In the genomic region with DNA sequence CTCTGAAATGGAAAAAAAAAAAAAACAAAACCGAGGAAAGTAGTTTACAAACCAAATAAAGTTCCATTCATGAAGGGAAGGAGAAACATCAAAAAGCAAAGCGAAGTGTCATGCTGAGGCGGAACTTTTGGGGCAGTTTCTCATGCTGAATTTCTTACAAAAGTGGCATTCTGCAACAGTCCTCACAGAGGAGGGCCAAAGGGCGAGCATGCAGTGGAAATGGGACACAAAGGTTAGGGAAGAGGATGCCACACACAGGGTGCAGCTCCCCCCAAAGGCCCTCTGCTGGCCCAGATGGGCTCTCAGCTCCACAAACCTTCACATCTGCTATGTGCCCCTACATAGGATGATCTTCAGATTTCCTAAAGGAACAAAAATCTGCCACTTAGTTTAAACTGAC, we compare ENCODE assay signal across 28 mouse cellular contexts. TPM values are rescaled to one million over a fixed set of nuclear protein-coding genes. Genes with fewer than 3 reads are reported as not detected.
A peak's percentile ranks its signal among the peaks of the same experiment; 100 is the strongest.
DNase-seq lines count a peak whose midpoint lies in the region; ATAC-seq and TF ChIP-seq lines count a peak whose summit lies in the region.
"Had no signal": no experiment of that assay in that cellular context is flagged by ENCODE, and none has a peak within 500 bp of the region (broad histone marks: within the 10 kb centered on the region; RNA-seq: fewer than 3 reads in every experiment).

No protein-coding gene starts in this region.

- no peaks in the 10 kb centered on the region for H3K36me3 ChIP-seq in kidney, adult 2 months (ENCODE audit: control insufficient read depth, insufficient read depth, low read length)
- peaks cover 17% of the 10 kb centered on the region for H3K36me3 ChIP-seq in kidney, embryonic 15.5 days

- H3K27ac ChIP-seq in kidney, adult 2 months (ENCODE audit: insufficient read depth, low read depth, low read length), result no peak overlapping the region
- no peak overlapping the region for H3K27ac ChIP-seq in kidney, embryonic 15.5 days
- H3K27ac ChIP-seq in brown adipose tissue, adult 24 weeks (replicated peaks; ENCODE audit: low read depth, low read length), result peak overlapping the region; percentile 99
- H3K27ac ChIP-seq: embryonic facial prominence, embryonic 10.5 days; embryonic facial prominence, embryonic 13.5 days; forebrain, embryonic 12.5 days; forebrain, embryonic 15.5 days; heart, embryonic 15.5 days; hindbrain, embryonic 10.5 days; hindbrain, embryonic 13.5 days had no signal

- H3K9me3 ChIP-seq in kidney, embryonic 15.5 days (replicated peaks), result no peaks in the 10 kb centered on the region
- H3K9me3 ChIP-seq: embryonic facial prominence, embryonic 10.5 days; embryonic facial prominence, embryonic 13.5 days; forebrain, embryonic 12.5 days; forebrain, embryonic 15.5 days; heart, embryonic 12.5 days; heart, embryonic 15.5 days; hindbrain, embryonic 10.5 days; hindbrain, embryonic 13.5 days had no signal

- H3K27me3 ChIP-seq in kidney, adult 2 months (replicated peaks; ENCODE audit: control insufficient read depth, insufficient read depth, low read length), result no peaks in the 10 kb centered on the region
- H3K27me3 ChIP-seq in kidney, embryonic 15.5 days, result no peaks in the 10 kb centered on the region
- H3K27me3 ChIP-seq: embryonic facial prominence, embryonic 13.5 days; forebrain, embryonic 12.5 days; forebrain, embryonic 15.5 days; heart, embryonic 12.5 days; heart, embryonic 15.5 days had no signal

- no peak overlapping the region for H3K4me3 ChIP-seq in kidney, adult 2 months (ENCODE audit: insufficient read depth, low read depth, low read length)
- H3K4me3 ChIP-seq in kidney, embryonic 15.5 days (replicated peaks), result no peak overlapping the region
- 0 out of 2 replicates have a peak overlapping the region, but pooled peaks have one; percentile 4 for H3K4me3 ChIP-seq in brown adipose tissue, adult 24 weeks (ENCODE audit: insufficient read depth, low read depth, low read length)
- H3K4me3 ChIP-seq: embryonic facial prominence, embryonic 10.5 days; embryonic facial prominence, embryonic 13.5 days; erythroblast, embryonic 14.5 days; forebrain, embryonic 12.5 days; forebrain, embryonic 15.5 days; heart, embryonic 12.5 days; heart, embryonic 15.5 days; hindbrain, embryonic 10.5 days; hindbrain, embryonic 13.5 days had no signal

- ATAC-seq in kidney, embryonic 15.5 days (replicated peaks; ENCODE audit: low FRiP score), result no peak
- ATAC-seq: activated CD4-positive, CD25-positive, alpha-beta regulatory T cell, adult 4 months; forebrain, embryonic 15.5 days; hindbrain, embryonic 16.5 days had no signal

- DNase-seq in kidney, adult 2 months, result peak; percentile 50
- DNase-seq in kidney, postnatal 36 days, result peak; percentile 34 to 45
- DNase-seq in kidney, postnatal 4 days, result no peak
- DNase-seq in adipocyte (ENCODE audit: low spot score), result peak; percentile 70
- DNase-seq: adrenal gland, postnatal 36 days; cerebellum, adult 11-12 months; cerebellum, adult 8-10 months; cerebellum, postnatal 10 days; cerebellum, postnatal 36 days; embryo, embryonic 11 days; gastrocnemius, postnatal 25 days; heart, adult 18-20 months; heart, postnatal 10 days; heart, postnatal 36 days had no signal

- no peak for TF ChIP-seq CTCF in kidney, adult 2 months (conservative IDR thresholded peaks at IDR 0.05; ENCODE audit: insufficient read depth, insufficient read length, low read depth, low read length)

- no peak overlapping the region for H3K4me2 ChIP-seq in kidney, embryonic 15.5 days
- H3K4me2 ChIP-seq: embryonic facial prominence, embryonic 13.5 days; forebrain, embryonic 12.5 days; forebrain, embryonic 15.5 days; heart, embryonic 12.5 days; heart, embryonic 15.5 days; hindbrain, embryonic 13.5 days had no signal

- no peak for TF ChIP-seq POLR2A in kidney, adult 2 months (IDR thresholded peaks at IDR 0.05; ENCODE audit: low read depth, low read length)

- H3K4me1 ChIP-seq in kidney, adult 2 months (ENCODE audit: control insufficient read depth, insufficient read depth, low read length), result 0 out of 2 replicates have a peak, but pooled peaks cover 4% of the 10 kb centered on the region
- H3K4me1 ChIP-seq in kidney, embryonic 15.5 days, result peaks cover 7% of the 10 kb centered on the region
- H3K4me1 ChIP-seq in brown adipose tissue, adult 24 weeks (ENCODE audit: control insufficient read depth, insufficient read depth, insufficient read length, low read length), result peaks cover 24% of the 10 kb centered on the region

- 76% methylated on average over 4 of the region's 4 CpGs for WGBS in kidney, adult 2 months
- WGBS in kidney, embryonic 15.5 days, result 76% methylated on average over 4 of the region's 4 CpGs

- H3K9ac ChIP-seq in kidney, embryonic 15.5 days, result no peak overlapping the region
- H3K9ac ChIP-seq: embryonic facial prominence, embryonic 13.5 days; forebrain, embryonic 12.5 days; forebrain, embryonic 15.5 days; heart, embryonic 12.5 days; heart, embryonic 15.5 days; hindbrain, embryonic 13.5 days had no signal

RNA-seq across cellular contexts. Expression of a gene that starts 2.7 kb away (rescaled TPM):
- polyA plus RNA-seq in kidney, adult 2 months (2012; rRNA removed), result 40.6 and 41.0 TPM in 2 replicates
- 11.4 and 12.2 TPM in 2 replicates for polyA plus RNA-seq in kidney, embryonic 15.5 days (2015; fragmentation: Nextera tagmentation; extraction: Ambion mirVana)
- polyA plus RNA-seq in brown adipose tissue, adult 24 weeks (2012; ENCODE audit: insufficient read depth, insufficient read length, missing spikeins), result 71.2 and 78.9 TPM in 2 replicates
- polyA plus RNA-seq: erythroblast, embryonic 14.5 days had no signal

RNA-seq across cellular contexts. Expression of a gene that starts 2.7 kb away (rescaled TPM):
- 1.1 TPM in 2 replicates for polyA plus RNA-seq in kidney, adult 2 months (2012; rRNA removed)
- 0.39 and 0.55 TPM in 2 replicates for polyA plus RNA-seq in kidney, embryonic 15.5 days (2015; fragmentation: Nextera tagmentation; extraction: Ambion mirVana)
- 5.8 and 6.6 TPM in 2 replicates for polyA plus RNA-seq in brown adipose tissue, adult 24 weeks (2012; ENCODE audit: insufficient read depth, insufficient read length, missing spikeins)
- polyA plus RNA-seq: erythroblast, embryonic 14.5 days had no signal

RNA-seq across cellular contexts. Expression of a gene that starts 7.6 kb away (rescaled TPM):
- polyA plus RNA-seq in kidney, adult 2 months (2012; rRNA removed), result 58.4 and 72.2 TPM in 2 replicates
- 0.70 TPM in 1 of 2 replicates, not detected in the other for polyA plus RNA-seq in kidney, embryonic 15.5 days (2015; fragmentation: Nextera tagmentation; extraction: Ambion mirVana)
- polyA plus RNA-seq in brown adipose tissue, adult 24 weeks (2012; ENCODE audit: insufficient read depth, insufficient read length, missing spikeins), result 1,266 and 1,376 TPM in 2 replicates
- polyA plus RNA-seq: activated CD4-positive, CD25-positive, alpha-beta regulatory T cell, adult 4 months; cortical plate, adult 2 months; embryonic facial prominence, embryonic 13.5 days; erythroblast, embryonic 14.5 days; forebrain, embryonic 15.5 days; heart, embryonic 12.5 days; heart, embryonic 15.5 days; hindbrain, embryonic 10.5 days had no signal

RNA-seq across cellular contexts. Expression of a gene that starts 24.8 kb away (rescaled TPM):
- polyA plus RNA-seq in kidney, adult 2 months (2012; rRNA removed), result 0.81 and 0.92 TPM in 2 replicates
- polyA plus RNA-seq in kidney, embryonic 15.5 days (2015; fragmentation: Nextera tagmentation; extraction: Ambion mirVana), result 5.0 and 5.1 TPM in 2 replicates
- 0.40 and 0.58 TPM in 2 replicates for polyA plus RNA-seq in brown adipose tissue, adult 24 weeks (2012; ENCODE audit: insufficient read depth, insufficient read length, missing spikeins)

RNA-seq across cellular contexts. Expression of a gene that starts 53.3 kb away (rescaled TPM):
- 0.07 TPM in 1 of 2 replicates, not detected in the other for polyA plus RNA-seq in kidney, adult 2 months (2012; rRNA removed)
- polyA plus RNA-seq in kidney, embryonic 15.5 days (2015; fragmentation: Nextera tagmentation; extraction: Ambion mirVana), result not detected in 2 replicates
- not detected in 2 replicates for polyA plus RNA-seq in brown adipose tissue, adult 24 weeks (2012; ENCODE audit: insufficient read depth, insufficient read length, missing spikeins)
- polyA plus RNA-seq: activated CD4-positive, CD25-positive, alpha-beta regulatory T cell, adult 4 months; embryonic facial prominence, embryonic 13.5 days; forebrain, embryonic 12.5 days; forebrain, embryonic 15.5 days; heart, embryonic 12.5 days; heart, embryonic 15.5 days; hindbrain, embryonic 10.5 days; hindbrain, embryonic 13.5 days had no signal

Comparison
In these comparisons a context has a peak if more than half of its experiments do, and no peak if none do; other contexts are left out.
1. DNase-seq: peak in kidney, adult 2 months (single experiment), kidney, postnatal 36 days (2 of 2) and adipocyte (single experiment); none in kidney, postnatal 4 days (0 of 2).
2. RNA of a gene that starts 7.6 kb away (polyA plus RNA-seq): 1,266 to 1,376 TPM in brown adipose tissue, adult 24 weeks and 58.4 to 72.2 TPM in kidney, adult 2 months; 0.70 TPM in kidney, embryonic 15.5 days; every median in the first group is over 10 times any median in the second.